Mouse (Mus musculus) embryonic fibroblast, embryonic 13.5 days (primary cell): ENCODE data around the gene Alkbh5.

Experiments used
- CTCF ChIP-seq: IDR thresholded peaks from 2 replicates; pipeline ENCODE4 v1.5.1; 2011; ENCODE audit warnings: mild to moderate bottlenecking, control low read depth, low read length, moderate library complexity, borderline replicate concordance; ENCODE audit not compliant: insufficient read depth
- POLR2A ChIP-seq: IDR thresholded peaks from 2 replicates; pipeline ENCODE4 v1.6.1; 2011; ENCODE audit warnings: low read depth, mild to moderate bottlenecking, control low read depth, low read length, moderate library complexity

- no peak for TF ChIP-seq CTCF
- no peak for TF ChIP-seq POLR2A
Observed at GRCm38 (mm10) chr11:60545433-60545832, 9.3 kb downstream of the Alkbh5 start.
